30 mouse cellular contexts compared by ENCODE assay signal in the genomic region with DNA sequence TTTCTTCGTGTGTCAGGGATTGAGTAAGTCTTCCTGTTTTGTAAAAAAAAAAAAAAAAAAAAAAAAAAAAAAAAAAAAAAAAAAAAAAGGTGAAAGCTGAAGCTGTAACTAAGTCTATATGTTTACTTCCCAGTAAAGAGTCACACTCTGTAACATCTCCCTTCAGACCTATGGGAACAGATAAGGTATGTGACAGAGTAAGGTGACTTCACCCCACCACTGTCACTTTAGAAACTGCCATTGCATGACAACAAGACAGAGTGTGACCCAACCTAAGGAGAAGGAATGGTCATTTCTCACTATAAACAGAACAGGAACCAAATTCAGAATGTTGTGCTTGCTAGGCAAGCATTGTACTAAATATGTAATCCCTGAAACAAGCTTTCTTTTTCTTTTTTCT. TPM values are rescaled to one million over a fixed set of nuclear protein-coding genes. Genes with fewer than 3 reads are reported as not detected.
A peak's percentile ranks its signal among the peaks of the same experiment; 100 is the strongest.
DNase-seq lines count a peak whose midpoint lies in the region; ATAC-seq and TF ChIP-seq lines count a peak whose summit lies in the region.
"Had no signal": no experiment of that assay in that cellular context is flagged by ENCODE, and none has a peak within 500 bp of the region (broad histone marks: within the 10 kb centered on the region; RNA-seq: fewer than 3 reads in every experiment).

No protein-coding gene starts in this region.

- TF ChIP-seq POLR2A in MEL (IDR thresholded peaks at IDR 0.05; ENCODE audit: control insufficient read depth in 1 of 2, insufficient read depth in 1 of 2, low read depth in 1 of 2, low read length in 2 of 2, poor library complexity in 1 of 2) = no peak

- no peak for TF ChIP-seq CTCF in MEL (IDR thresholded peaks at IDR 0.05 in 2 of 3, conservative IDR thresholded peaks at IDR 0.05 in 1 of 3; ENCODE audit: control insufficient read depth in 1 of 3, insufficient read depth in 1 of 3, low read depth in 2 of 3, low read length in 3 of 3, poor library complexity in 1 of 3, severe bottlenecking in 1 of 3)

- H3K36me3 ChIP-seq in MEL (ENCODE audit: control insufficient read depth in 1 of 2, insufficient read depth in 2 of 2, low read length in 2 of 2) = no peaks in the 10 kb centered on the region
- H3K36me3 ChIP-seq: embryonic facial prominence, embryonic 12.5 days; embryonic facial prominence, embryonic 15.5 days; forebrain, embryonic 12.5 days; forebrain, embryonic 15.5 days; heart, embryonic 12.5 days; heart, embryonic 15.5 days; hindbrain, embryonic 10.5 days; hindbrain, embryonic 13.5 days; intestine, embryonic 15.5 days had no signal

- H3K9me3 ChIP-seq in MEL (replicated peaks; ENCODE audit: insufficient read depth, low read length) = no peaks in the 10 kb centered on the region
- H3K9me3 ChIP-seq: embryonic facial prominence, embryonic 12.5 days; embryonic facial prominence, embryonic 15.5 days; forebrain, embryonic 12.5 days; forebrain, embryonic 15.5 days; heart, embryonic 12.5 days; heart, embryonic 15.5 days; hindbrain, embryonic 10.5 days; hindbrain, embryonic 13.5 days; intestine, embryonic 15.5 days had no signal

- H3K27me3 ChIP-seq in MEL (ENCODE audit: control insufficient read depth in 1 of 2, insufficient read depth in 2 of 2, low read length in 2 of 2) = no peaks in the 10 kb centered on the region
- H3K27me3 ChIP-seq: embryonic facial prominence, embryonic 12.5 days; embryonic facial prominence, embryonic 15.5 days; forebrain, embryonic 12.5 days; forebrain, embryonic 15.5 days; heart, embryonic 12.5 days; heart, embryonic 15.5 days; hindbrain, embryonic 13.5 days; intestine, embryonic 15.5 days had no signal

- ATAC-seq in CD4-positive, CD25-positive, alpha-beta regulatory T cell, adult 4 months = peak; percentile 14
- peak; percentile 67 for ATAC-seq in megakaryocyte, adult 5-6 weeks (ENCODE audit: poor library complexity, severe bottlenecking)
- ATAC-seq in neutrophil, adult 5-6 weeks (ENCODE audit: extremely low read depth, insufficient number of reproducible peaks, low FRiP score, poor library complexity, severe bottlenecking) = peak; percentile 73
- ATAC-seq: activated CD4-positive, CD25-positive, alpha-beta regulatory T cell, adult 4 months; forebrain, embryonic 15.5 days; hindbrain, embryonic 16.5 days; intestine, embryonic 15.5 days had no signal

- no peaks in the 10 kb centered on the region for H3K79me2 ChIP-seq in MEL (ENCODE audit: control insufficient read depth, insufficient read depth, low read length, poor library complexity)

- H3K27ac ChIP-seq in MEL (ENCODE audit: control insufficient read depth, low read depth, low read length) = no peak overlapping the region
- H3K27ac ChIP-seq: embryonic facial prominence, embryonic 12.5 days; embryonic facial prominence, embryonic 15.5 days; forebrain, embryonic 12.5 days; forebrain, embryonic 15.5 days; heart, embryonic 15.5 days; hindbrain, embryonic 10.5 days; hindbrain, embryonic 13.5 days; intestine, embryonic 15.5 days had no signal

- no peak overlapping the region for H3K9ac ChIP-seq in MEL (ENCODE audit: control insufficient read depth, low read depth, low read length, poor library complexity, severe bottlenecking)
- H3K9ac ChIP-seq: embryonic facial prominence, embryonic 12.5 days; embryonic facial prominence, embryonic 15.5 days; forebrain, embryonic 12.5 days; forebrain, embryonic 15.5 days; heart, embryonic 12.5 days; heart, embryonic 15.5 days; hindbrain, embryonic 13.5 days; intestine, embryonic 15.5 days had no signal

- DNase-seq in MEL (ENCODE audit: low read depth, low spot score) = no peak
- no peak for DNase-seq in right cerebral cortex, postnatal 36 days (ENCODE audit: low spot score in 2 of 2)
- DNase-seq in urinary bladder, adult 18-20 months (ENCODE audit: low spot score in 2 of 2) = no peak
- no peak for DNase-seq in adrenal gland, adult (ENCODE audit: inconsistent age in 2 of 2, low spot score in 1 of 2)
- DNase-seq: adrenal gland, postnatal 10 days; adrenal gland, postnatal 36 days; B cell, adult 2 months; cerebellum, adult 11 months; cerebellum, adult 2 months; cerebellum, adult 9-11 months; cerebellum, postnatal 25 days; gastrocnemius, postnatal 10 days; gastrocnemius, postnatal 36 days; heart, adult 11 months; heart, postnatal 10 days; heart, postnatal 36 days had no signal

- no peak for TF ChIP-seq RAD21 in MEL (IDR thresholded peaks at IDR 0.05; ENCODE audit: low read depth, low read length)

- H3K4me1 ChIP-seq in MEL (ENCODE audit: control insufficient read depth in 1 of 2, insufficient read depth in 2 of 2, low read length in 2 of 2) = no peaks in the 10 kb centered on the region
- H3K4me1 ChIP-seq: embryonic facial prominence, embryonic 12.5 days; embryonic facial prominence, embryonic 15.5 days; forebrain, embryonic 12.5 days; forebrain, embryonic 15.5 days; heart, embryonic 12.5 days; heart, embryonic 15.5 days; hindbrain, embryonic 10.5 days; hindbrain, embryonic 13.5 days; intestine, embryonic 15.5 days had no signal

- no peak overlapping the region for H3K4me3 ChIP-seq in MEL (ENCODE audit: control insufficient read depth in 1 of 2, insufficient read depth in 1 of 2, low read depth in 2 of 2, low read length in 2 of 2)
- H3K4me3 ChIP-seq: embryonic facial prominence, embryonic 12.5 days; embryonic facial prominence, embryonic 15.5 days; forebrain, embryonic 12.5 days; forebrain, embryonic 15.5 days; heart, embryonic 12.5 days; heart, embryonic 15.5 days; hindbrain, embryonic 10.5 days; hindbrain, embryonic 13.5 days; intestine, embryonic 15.5 days had no signal

- no peak for TF ChIP-seq EP300 in MEL (IDR thresholded peaks at IDR 0.05; ENCODE audit: low read depth in 1 of 2, low read length in 2 of 2)

TF ChIP-seq in MEL, 35 proteins besides CTCF, POLR2A, EP300 and RAD21:
- TF ChIP-seq ZNF384 (IDR thresholded peaks at IDR 0.05; ENCODE audit: low read depth, low read length) (0 out of 2 replicates have a peak, but pooled peaks have one; percentile 27), POLR2AphosphoS5 (IDR thresholded peaks at IDR 0.05; ENCODE audit: borderline replicate concordance, low read depth, low read length) (no peak)

RNA-seq across cellular contexts. Expression of gene Ptger3, which starts 46.9 kb away (rescaled TPM):
- under 1 TPM; 0.34 to 0.52 TPM for polyA plus RNA-seq in CD4-positive, CD25-positive, alpha-beta regulatory T cell, adult 4 months (2017; shearing (Covaris generic))
- total RNA-seq in MEL (2012; rRNA removed) = 5.2 and 6.8 TPM in 2 replicates
- 1 to 10 TPM in 1 of 2 experiments, not detected in 1; 7.0 TPM for polyA plus RNA-seq in MEL (2012; ENCODE audit: insufficient read depth in 1 of 2, insufficient read length in 2 of 2, low read depth in 1 of 2, low replicate concordance in 2 of 2, missing spikeins in 1 of 2)
- total RNA-seq in megakaryocyte, adult 5-6 weeks (2015) = 2.1 and 2.2 TPM in 2 replicates
- total RNA-seq in megakaryocyte, adult 5-6 weeks (2017) = 2.2 and 3.8 TPM in 2 replicates
- 0.37 and 0.58 TPM in 2 replicates for total RNA-seq in neutrophil, adult 5-6 weeks (2017)

Comparison
In these comparisons a context has a peak if more than half of its experiments do, and no peak if none do; other contexts are left out.
1. ATAC-seq: peak in every context shown above with its lines; median percentile 73 in neutrophil, adult 5-6 weeks; 67 in megakaryocyte, adult 5-6 weeks; 14 in CD4-positive, CD25-positive, alpha-beta regulatory T cell, adult 4 months.